Mouse (Mus musculus): ENCODE measurements around the gene Map2k5. TPM values are rescaled to one million over a fixed set of nuclear protein-coding genes. Genes with fewer than 3 reads are reported as not detected.

Gene Map2k5
- total RNA-seq, 2 experiments from 2014 or later: 33.3 to 35.6 TPM

GRCm38 (mm10) chr9:63250841-63251626, 126.7 kb downstream of the Map2k5 start:
- no peak for DNase-seq

GRCm38 (mm10) chr9:63248095-63248787, 129.5 kb downstream of the Map2k5 start:
- DNase-seq: no peak

GRCm38 (mm10) chr9:63246568-63247169, 131.0 kb downstream of the Map2k5 start:
- no peak for DNase-seq

- no peak for DNase-seq
These were observed 135.7 kb downstream of the Map2k5 start for GRCm38 (mm10) chr9:63241961-63242360.

GRCm38 (mm10) chr9:63241241-63241640, 136.5 kb downstream of the Map2k5 start:
- DNase-seq: no peak

GRCm38 (mm10) chr9:63234356-63234755, 143.3 kb downstream of the Map2k5 start:
- DNase-seq: no peak

GRCm38 (mm10) chr9:63230289-63230688, 147.4 kb downstream of the Map2k5 start:
- DNase-seq: no peak

GRCm38 (mm10) chr9:63229124-63229523, 148.6 kb downstream of the Map2k5 start:
- no peak for DNase-seq

GRCm38 (mm10) chr9:63222161-63222560, 155.5 kb downstream of the Map2k5 start:
- DNase-seq: no peak

- no peak for DNase-seq
These were observed 157.9 kb downstream of the Map2k5 start for GRCm38 (mm10) chr9:63219851-63220250.

- DNase-seq: no peak
These were observed 162.7 kb downstream of the Map2k5 start for GRCm38 (mm10) chr9:63215031-63215430.

- DNase-seq: no peak
These were observed 170.9 kb downstream of the Map2k5 start for GRCm38 (mm10) chr9:63206769-63207276.

- DNase-seq: no peak
These were observed 174.2 kb downstream of the Map2k5 start for GRCm38 (mm10) chr9:63203461-63203860.

GRCm38 (mm10) chr9:63201376-63202323, 176.1 kb downstream of the Map2k5 start:
- no peak for DNase-seq

- DNase-seq: peak in 1 of 2 experiments; percentile 10
These were observed 180.4 kb downstream of the Map2k5 start for GRCm38 (mm10) chr9:63197252-63197651.

GRCm38 (mm10) chr9:63196114-63196682, 181.5 kb downstream of the Map2k5 start:
- DNase-seq: no peak

GRCm38 (mm10) chr9:63195523-63195922, 182.2 kb downstream of the Map2k5 start:
- no peak for DNase-seq

- no peak for DNase-seq
These were observed 182.9 kb downstream of the Map2k5 start for GRCm38 (mm10) chr9:63194791-63195190.

GRCm38 (mm10) chr9:63192809-63193208, 184.9 kb downstream of the Map2k5 start:
- no peak for DNase-seq

- no peak for DNase-seq
These were observed 190.4 kb downstream of the Map2k5 start for GRCm38 (mm10) chr9:63187310-63187709.

GRCm38 (mm10) chr9:63185249-63185648, 192.5 kb downstream of the Map2k5 start:
- no peak for DNase-seq

- no peak for DNase-seq
These were observed 193.8 kb downstream of the Map2k5 start for GRCm38 (mm10) chr9:63183864-63184263.
